Mouse (Mus musculus): ENCODE data around the gene Gemin7. TPM values are rescaled to one million over a fixed set of nuclear protein-coding genes. Genes with fewer than 3 reads are reported as not detected.

The Gemin7 gene
- polyA plus RNA-seq (2014; fragmentation: Illumina TruSeq; extraction: RNeasy Lipid Tissue Mini Kit (QIAGEN cat#74804); ENCODE audit: low read depth, low replicate concordance) = 12.5 TPM

GRCm38 (mm10) chr7:19577141-19577852 lies at the start of gene Gemin7, which contains the start of gene Zfp296:
Gene Gemin7 (minus strand): TSS chr7:19577595.
Gene Zfp296 (plus strand): TSS chr7:19577287.

DNA sequence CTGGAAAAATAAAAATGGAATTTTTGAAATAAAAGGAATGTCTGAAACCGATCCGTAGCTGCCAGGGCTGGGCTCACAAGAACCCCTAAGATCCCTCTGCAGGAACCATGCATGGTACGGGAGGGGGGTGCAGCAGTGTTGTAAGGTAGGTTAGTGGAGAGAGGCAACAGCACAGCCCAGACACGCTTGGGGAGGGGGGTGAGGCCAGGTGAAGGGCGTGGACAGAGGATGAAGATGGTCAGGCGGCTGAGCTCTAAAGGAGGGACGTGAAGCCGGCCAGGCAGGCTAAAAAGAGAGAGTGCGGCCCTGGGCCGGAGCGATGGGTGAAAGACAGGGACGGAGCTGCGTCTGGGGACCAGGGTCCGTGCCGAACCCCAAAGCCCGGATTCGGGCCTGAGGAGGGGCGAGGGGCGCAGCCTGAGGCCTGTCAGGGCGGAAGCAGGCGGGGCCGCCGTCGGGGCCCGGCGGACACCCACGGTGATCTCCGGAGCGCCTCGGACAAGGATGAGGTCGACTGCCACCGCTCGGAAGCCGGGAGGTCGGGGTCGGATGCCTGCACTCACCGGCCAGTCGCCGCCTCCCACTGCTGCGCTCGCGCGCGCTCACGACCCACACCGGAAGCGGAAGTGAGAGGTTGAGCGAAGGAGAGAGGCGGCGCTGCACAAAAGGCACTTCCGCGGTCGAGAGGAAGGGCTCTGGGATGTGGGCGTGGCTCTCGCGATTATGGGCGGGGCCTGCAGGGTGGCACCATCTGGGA lies 26.6 kb upstream of the Gemin7 start, which contains the start of gene Clasrp:
Gene Clasrp (minus strand): TSS at position 638 of the 757 bp plus-strand sequence.

DNA sequence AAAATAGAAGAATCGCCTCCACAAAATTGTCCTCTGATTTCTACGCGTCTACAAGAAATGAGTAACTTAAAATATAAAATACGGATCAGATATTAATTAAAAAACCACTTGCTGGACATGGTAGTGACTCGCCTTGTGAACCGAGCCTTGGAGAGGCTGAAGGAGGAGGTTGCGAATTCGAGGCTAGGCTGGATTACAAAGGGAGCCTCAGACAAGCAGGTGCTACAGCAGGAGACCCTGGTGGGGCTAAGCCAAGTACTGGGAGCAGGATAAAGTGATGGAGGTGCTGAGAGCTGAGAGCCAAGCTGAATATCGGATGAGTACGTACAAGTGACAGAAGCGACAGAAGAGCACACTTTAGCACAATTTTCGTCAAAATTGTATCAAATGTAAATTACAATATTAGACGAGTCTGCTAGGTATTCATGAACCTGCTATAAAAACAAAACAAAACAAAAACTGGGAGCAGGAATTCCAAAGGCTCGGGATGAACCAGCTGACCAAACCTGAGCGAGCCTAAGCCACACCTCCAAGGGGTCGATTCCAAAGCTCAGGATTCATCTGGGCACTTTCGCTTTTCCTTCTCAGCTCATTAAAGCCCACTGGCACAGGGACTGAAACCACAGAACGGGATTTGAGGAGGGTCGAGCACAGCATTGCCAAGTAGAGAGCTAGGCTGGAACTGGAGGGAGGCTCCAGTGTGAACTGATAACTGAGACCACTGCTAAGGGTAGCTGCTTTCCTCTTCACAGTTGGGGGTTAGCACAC lies 14.6 kb downstream of the Gemin7 start, which contains the start of gene Ppp1r37:
Gene Ppp1r37 (minus strand): TSS at position 434 of the 768 bp plus-strand sequence.

DNA sequence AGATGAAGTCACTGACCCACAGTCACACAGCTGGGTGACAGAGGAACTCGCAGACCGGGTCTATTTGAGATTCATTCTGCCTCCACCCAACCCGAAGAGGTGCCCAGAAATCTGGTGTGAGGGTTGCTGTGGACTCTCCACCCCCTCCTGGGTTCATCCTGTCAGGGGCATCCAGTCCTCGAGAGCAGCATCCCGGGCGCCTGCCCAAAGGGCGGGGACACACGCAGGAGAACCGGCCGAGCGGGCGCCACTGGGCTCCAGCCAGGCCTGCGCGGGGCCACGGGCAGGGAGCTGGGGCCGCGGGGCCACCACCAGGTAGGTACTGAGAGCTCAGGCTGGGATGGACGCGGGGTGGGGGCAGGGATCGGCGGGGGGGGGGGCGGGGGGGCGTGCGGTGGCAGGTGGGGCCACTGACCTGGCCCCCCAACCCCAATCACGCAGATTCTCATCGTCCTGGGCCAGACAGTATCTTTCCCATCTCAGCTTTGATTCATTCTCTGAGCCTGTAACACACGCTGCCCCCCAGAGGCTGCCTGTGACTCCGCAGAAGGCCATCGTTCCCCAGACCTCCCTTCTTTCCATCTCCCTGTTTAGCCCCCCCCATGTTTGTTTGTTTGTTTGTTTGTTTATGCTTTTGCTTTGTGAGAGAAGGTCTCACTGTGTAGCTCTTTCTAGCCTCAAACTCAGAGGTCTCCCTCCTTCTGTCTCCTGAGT lies 59.6 kb downstream of the Gemin7 start, which contains the start of gene Nkpd1:
Gene Nkpd1 (plus strand): TSS at position 187 of the 714 bp plus-strand sequence.

Other genes with a start within 250 kb of the Gemin7 start
- 0.92 TPM for gene Ercc1, start 232.8 kb downstream of the Gemin7 start, polyA plus RNA-seq (2014; fragmentation: Illumina TruSeq; extraction: RNeasy Lipid Tissue Mini Kit (QIAGEN cat#74804); ENCODE audit: low read depth, low replicate concordance)
- gene Cd3eap, start 218.1 kb downstream of the Gemin7 start, polyA plus RNA-seq (2014; fragmentation: Illumina TruSeq; extraction: RNeasy Lipid Tissue Mini Kit (QIAGEN cat#74804); ENCODE audit: low read depth, low replicate concordance) = 0.87 TPM
- gene Ppp1r13l, start 217.8 kb downstream of the Gemin7 start, polyA plus RNA-seq (2014; fragmentation: Illumina TruSeq; extraction: RNeasy Lipid Tissue Mini Kit (QIAGEN cat#74804); ENCODE audit: low read depth, low replicate concordance) = 1.0 TPM
- gene Ercc2, start 195.6 kb downstream of the Gemin7 start, polyA plus RNA-seq (2014; fragmentation: Illumina TruSeq; extraction: RNeasy Lipid Tissue Mini Kit (QIAGEN cat#74804); ENCODE audit: low read depth, low replicate concordance) = 0.67 TPM
- not detected for gene Klc3, start 173.5 kb downstream of the Gemin7 start, polyA plus RNA-seq (2014; fragmentation: Illumina TruSeq; extraction: RNeasy Lipid Tissue Mini Kit (QIAGEN cat#74804); ENCODE audit: low read depth, low replicate concordance)
- gene Ckm, start 172.8 kb downstream of the Gemin7 start, polyA plus RNA-seq (2014; fragmentation: Illumina TruSeq; extraction: RNeasy Lipid Tissue Mini Kit (QIAGEN cat#74804); ENCODE audit: low read depth, low replicate concordance) = not detected
- 1.4 TPM for gene Mark4, start 118.8 kb downstream of the Gemin7 start, polyA plus RNA-seq (2014; fragmentation: Illumina TruSeq; extraction: RNeasy Lipid Tissue Mini Kit (QIAGEN cat#74804); ENCODE audit: low read depth, low replicate concordance)
- 2.0 TPM for gene Exoc3l2, start 114.3 kb downstream of the Gemin7 start, polyA plus RNA-seq (2014; fragmentation: Illumina TruSeq; extraction: RNeasy Lipid Tissue Mini Kit (QIAGEN cat#74804); ENCODE audit: low read depth, low replicate concordance)
- gene Bloc1s3, start 69.2 kb downstream of the Gemin7 start, polyA plus RNA-seq (2014; fragmentation: Illumina TruSeq; extraction: RNeasy Lipid Tissue Mini Kit (QIAGEN cat#74804); ENCODE audit: low read depth, low replicate concordance) = 2.0 TPM
- gene Trappc6a, start 69.2 kb downstream of the Gemin7 start, polyA plus RNA-seq (2014; fragmentation: Illumina TruSeq; extraction: RNeasy Lipid Tissue Mini Kit (QIAGEN cat#74804); ENCODE audit: low read depth, low replicate concordance) = not detected
- gene Nkpd1, start 59.8 kb downstream of the Gemin7 start, polyA plus RNA-seq (2014; fragmentation: Illumina TruSeq; extraction: RNeasy Lipid Tissue Mini Kit (QIAGEN cat#74804); ENCODE audit: low read depth, low replicate concordance) = not detected
- 0.43 TPM for gene Ppp1r37, start 14.5 kb downstream of the Gemin7 start, polyA plus RNA-seq (2014; fragmentation: Illumina TruSeq; extraction: RNeasy Lipid Tissue Mini Kit (QIAGEN cat#74804); ENCODE audit: low read depth, low replicate concordance)
- gene Zfp296, start 308 bp downstream of the Gemin7 start, polyA plus RNA-seq (2014; fragmentation: Illumina TruSeq; extraction: RNeasy Lipid Tissue Mini Kit (QIAGEN cat#74804); ENCODE audit: low read depth, low replicate concordance) = not detected
- 3.3 TPM for gene Clasrp, start 26.9 kb upstream of the Gemin7 start, polyA plus RNA-seq (2014; fragmentation: Illumina TruSeq; extraction: RNeasy Lipid Tissue Mini Kit (QIAGEN cat#74804); ENCODE audit: low read depth, low replicate concordance)
- 0.39 TPM for gene Relb, start 51.8 kb upstream of the Gemin7 start, polyA plus RNA-seq (2014; fragmentation: Illumina TruSeq; extraction: RNeasy Lipid Tissue Mini Kit (QIAGEN cat#74804); ENCODE audit: low read depth, low replicate concordance)
- 17.7 TPM for gene Clptm1, start 87.4 kb upstream of the Gemin7 start, polyA plus RNA-seq (2014; fragmentation: Illumina TruSeq; extraction: RNeasy Lipid Tissue Mini Kit (QIAGEN cat#74804); ENCODE audit: low read depth, low replicate concordance)
- not detected for gene Apoc2, start 100.3 kb upstream of the Gemin7 start, polyA plus RNA-seq (2014; fragmentation: Illumina TruSeq; extraction: RNeasy Lipid Tissue Mini Kit (QIAGEN cat#74804); ENCODE audit: low read depth, low replicate concordance)
- gene Gm44805, start 103.8 kb upstream of the Gemin7 start, polyA plus RNA-seq (2014; fragmentation: Illumina TruSeq; extraction: RNeasy Lipid Tissue Mini Kit (QIAGEN cat#74804); ENCODE audit: low read depth, low replicate concordance) = not detected
- gene Apoc4, start 103.9 kb upstream of the Gemin7 start, polyA plus RNA-seq (2014; fragmentation: Illumina TruSeq; extraction: RNeasy Lipid Tissue Mini Kit (QIAGEN cat#74804); ENCODE audit: low read depth, low replicate concordance) = not detected
- gene Apoc1, start 115.1 kb upstream of the Gemin7 start, polyA plus RNA-seq (2014; fragmentation: Illumina TruSeq; extraction: RNeasy Lipid Tissue Mini Kit (QIAGEN cat#74804); ENCODE audit: low read depth, low replicate concordance) = 9.0 TPM
- gene Apoe, start 121.6 kb upstream of the Gemin7 start, polyA plus RNA-seq (2014; fragmentation: Illumina TruSeq; extraction: RNeasy Lipid Tissue Mini Kit (QIAGEN cat#74804); ENCODE audit: low read depth, low replicate concordance) = 3.0 TPM
- gene Tomm40, start 137.8 kb upstream of the Gemin7 start, polyA plus RNA-seq (2014; fragmentation: Illumina TruSeq; extraction: RNeasy Lipid Tissue Mini Kit (QIAGEN cat#74804); ENCODE audit: low read depth, low replicate concordance) = 0.38 TPM
- gene Nectin2, start 172.9 kb upstream of the Gemin7 start, polyA plus RNA-seq (2014; fragmentation: Illumina TruSeq; extraction: RNeasy Lipid Tissue Mini Kit (QIAGEN cat#74804); ENCODE audit: low read depth, low replicate concordance) = 7.8 TPM
- gene Bcam, start 193.4 kb upstream of the Gemin7 start, polyA plus RNA-seq (2014; fragmentation: Illumina TruSeq; extraction: RNeasy Lipid Tissue Mini Kit (QIAGEN cat#74804); ENCODE audit: low read depth, low replicate concordance) = not detected
- not detected for gene Cblc, start 219.2 kb upstream of the Gemin7 start, polyA plus RNA-seq (2014; fragmentation: Illumina TruSeq; extraction: RNeasy Lipid Tissue Mini Kit (QIAGEN cat#74804); ENCODE audit: low read depth, low replicate concordance)
- gene Bcl3, start 245.2 kb upstream of the Gemin7 start, polyA plus RNA-seq (2014; fragmentation: Illumina TruSeq; extraction: RNeasy Lipid Tissue Mini Kit (QIAGEN cat#74804); ENCODE audit: low read depth, low replicate concordance) = 0.53 TPM